Mouse (Mus musculus): Measurements from ENCODE around the gene Tll2. TPM values are rescaled to one million over a fixed set of nuclear protein-coding genes. Genes with fewer than 3 reads are reported as not detected.

Gene Tll2
- total RNA-seq, 2 experiments from 2014 or later, result 0.11 to 0.53 TPM

Other genes starting within 250 kb of the Tll2 start
- gene Blnk, start 212.3 kb downstream of the Tll2 start, total RNA-seq (2021), result 1 to 10 TPM; 1.2 to 2.5 TPM
- not detected for gene Dntt, start 177.6 kb downstream of the Tll2 start, total RNA-seq (2021)
- not detected for gene Opalin, start 129.7 kb downstream of the Tll2 start, total RNA-seq (2021)
- gene Tm9sf3, start 57.2 kb upstream of the Tll2 start, total RNA-seq (2021), result 100 to 1,000 TPM; 163 to 170 TPM
- 1 to 10 TPM; 6.6 to 6.7 TPM for gene Pik3ap1, start 178.3 kb upstream of the Tll2 start, total RNA-seq (2021)